Mouse (Mus musculus) testis, adult 2 months (tissue): ENCODE measurements around the gene Trpm5.

Source experiments
- CTCF ChIP-seq: fragments of 200-500 bp; IDR thresholded peaks from 2 replicates; pipeline ENCODE4 v1.5.1; 2012; ENCODE audit warnings: low read depth, mild to moderate bottlenecking, inconsistent platforms, low read length, moderate library complexity; ENCODE audit not compliant: control insufficient read depth, insufficient read depth, insufficient replicate concordance
- POLR2A ChIP-seq: fragments of 200-500 bp; IDR thresholded peaks from 2 replicates; pipeline ENCODE4 v1.6.1; 2012; ENCODE audit warnings: low read depth, mild to moderate bottlenecking, inconsistent platforms, low read length, moderate library complexity; ENCODE audit not compliant: control insufficient read depth

DNA sequence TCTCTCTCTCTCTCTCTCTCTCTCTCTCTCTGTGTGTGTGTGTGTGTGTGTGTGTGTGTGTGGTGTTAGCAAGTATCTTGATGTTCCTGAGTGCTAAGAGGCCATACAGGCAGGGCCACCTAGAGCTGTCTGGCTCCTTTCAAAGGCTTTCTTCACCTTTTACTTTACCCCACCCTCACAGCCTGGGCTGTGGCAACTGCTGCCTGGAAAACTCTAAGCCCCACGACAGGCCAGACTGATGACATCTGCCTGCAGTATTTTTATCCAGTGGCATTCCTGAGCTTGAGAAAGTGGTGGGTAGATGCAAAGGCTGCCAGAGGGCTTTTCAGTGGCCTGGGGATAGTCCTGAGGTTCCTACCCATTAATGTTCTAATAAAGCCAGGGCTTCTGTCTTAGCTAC lies 18.0 kb upstream of the Trpm5 start:
- no peak for TF ChIP-seq CTCF
- no peak for TF ChIP-seq POLR2A
